Mouse (Mus musculus): ENCODE results near the gene Cyp2c40.
"Not testable (repeated sequence)": the region's sequence is repeated elsewhere in the genome, so short reads cannot be mapped to it uniquely, and the experiment has no call there.

Cyp2c40 gene

GRCm38 (mm10) chr19:39812714-39813113 lies at the start of gene Cyp2c40:
TSS of gene Cyp2c40 (minus strand) at chr19:39812814.
- not testable (repeated sequence) for DNase-seq (ENCODE audit: low spot score)

DNA sequence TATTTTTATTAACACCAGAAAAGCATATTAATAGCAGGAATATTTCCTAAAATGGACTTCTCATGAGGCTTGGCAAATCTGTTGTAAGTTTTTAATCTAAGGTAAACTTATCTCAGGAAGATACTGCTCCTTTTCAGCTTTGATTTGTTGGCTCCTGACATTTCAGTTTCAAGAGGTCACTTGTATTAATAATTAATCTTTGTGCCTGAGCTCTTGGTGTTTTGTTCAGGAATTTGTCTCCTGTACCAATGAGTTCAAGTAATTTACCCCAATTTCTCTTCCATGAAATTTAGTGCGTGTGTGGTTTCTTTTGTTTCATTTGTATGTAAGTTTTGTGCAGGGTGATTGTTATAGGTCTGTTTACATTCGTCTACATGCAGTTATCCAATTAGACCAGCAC lies 8.3 kb upstream of the Cyp2c40 start:
- DNase-seq (ENCODE audit: low spot score): not testable (repeated sequence)

GRCm38 (mm10) chr19:39816400-39816799 lies 3.8 kb upstream of the Cyp2c40 start:
- not testable (repeated sequence) for DNase-seq (ENCODE audit: low spot score)

GRCm38 (mm10) chr19:39815991-39816390 lies 3.4 kb upstream of the Cyp2c40 start:
- DNase-seq (ENCODE audit: low spot score): not testable (repeated sequence)

DNA sequence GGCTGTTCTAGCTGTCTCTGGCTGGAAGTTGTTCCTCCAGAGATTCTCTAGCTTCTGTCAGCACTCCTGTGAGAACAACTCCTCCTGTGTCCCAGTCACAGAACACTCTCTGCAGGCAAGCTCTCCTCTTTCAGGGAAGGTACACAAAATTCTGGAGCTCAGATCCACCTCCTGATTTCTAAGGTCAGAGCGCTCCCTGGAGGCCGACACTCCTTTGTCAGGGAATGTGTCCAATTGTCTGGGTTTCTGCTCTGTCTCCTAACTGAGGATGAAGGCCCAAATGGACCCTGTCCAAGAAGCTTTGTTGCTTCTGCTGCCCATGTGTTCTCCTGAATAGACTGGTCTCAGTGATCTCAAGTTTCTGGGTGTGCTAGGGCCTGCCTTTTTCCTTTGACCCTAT lies 27.2 kb downstream of the Cyp2c40 start:
- DNase-seq (ENCODE audit: low spot score): not testable (repeated sequence)

- DNase-seq (ENCODE audit: low spot score): no peak
Observed at GRCm38 (mm10) chr19:39745357-39745756, 67.3 kb downstream of the Cyp2c40 start.

DNA sequence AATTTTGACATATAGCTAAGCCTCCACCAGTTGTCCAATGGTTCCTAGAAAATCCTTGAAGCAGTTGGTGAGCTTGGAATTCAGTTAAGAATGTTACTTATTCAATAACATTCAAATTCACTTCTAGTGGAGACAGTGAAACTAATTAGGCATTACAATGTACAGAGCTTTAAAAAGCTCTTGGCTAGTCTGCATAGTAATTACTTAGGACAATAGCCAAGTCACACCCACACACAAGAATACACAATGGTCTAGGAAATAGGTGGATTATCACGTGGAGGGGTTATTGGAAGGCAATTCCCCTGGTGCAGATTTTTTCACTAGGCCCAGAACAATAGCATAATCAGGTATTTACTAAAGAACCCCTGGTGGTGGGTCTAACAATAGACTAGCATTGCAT lies 68.3 kb downstream of the Cyp2c40 start:
- DNase-seq (ENCODE audit: low spot score): not testable (repeated sequence)

DNA sequence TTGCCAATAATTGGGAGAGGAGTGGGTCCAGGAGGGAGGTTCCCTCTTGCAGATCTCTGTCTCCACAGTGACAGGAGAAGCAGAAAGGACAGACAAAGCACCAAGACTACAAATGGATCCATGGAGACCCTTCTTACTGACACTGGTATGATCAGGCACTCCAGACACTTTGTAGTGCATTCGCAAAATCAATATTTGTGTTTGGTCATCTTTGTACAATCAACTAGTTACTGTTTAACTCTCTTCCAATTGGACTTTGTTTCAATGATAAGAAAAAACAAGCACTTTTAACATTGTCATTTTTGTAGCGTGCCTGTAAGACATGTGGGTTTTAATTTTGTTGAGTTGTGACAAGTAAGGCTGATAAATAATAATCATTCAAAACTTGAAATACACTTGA lies 71.7 kb downstream of the Cyp2c40 start, which contains the start of gene Cyp2c68:
Gene Cyp2c68 (minus strand): TSS at position 135 of the 400 bp plus-strand sequence.
- DNase-seq (ENCODE audit: low spot score): no peak

Data from urinary bladder, postnatal 10 days (tissue).